Mouse (Mus musculus): ENCODE data around the gene Cpne6. TPM values are rescaled to one million over a fixed set of nuclear protein-coding genes. Genes with fewer than 3 reads are reported as not detected.

Cpne6 gene
- polyA plus RNA-seq, 1 experiment from 2014 or later: 0.40 TPM

GRCm38 (mm10) chr14:55540067-55540786 is 30.0 kb downstream of the Cpne6 start, which contains the start of gene Pck2:
Gene Pck2 (plus strand): TSS chr14:55540266.
- no peaks in the 10 kb centered on the region for H3K27me3 ChIP-seq (replicated peaks)
- ATAC-seq: peak; percentile 97
- H3K4me2 ChIP-seq (replicated peaks): peak within 1 kb of the TSS; percentile 71
- no peaks in the 10 kb centered on the region for H3K9me3 ChIP-seq
- peak within 1 kb of the TSS; percentile 90 for H3K27ac ChIP-seq
- peaks cover 17% of the 10 kb centered on the region; the same call in 1 of the 2 replicates for H3K36me3 ChIP-seq
- H3K4me3 ChIP-seq (replicated peaks): peak within 1 kb of the TSS; percentile 52
- H3K4me1 ChIP-seq (replicated peaks): peaks cover 15% of the 10 kb centered on the region
- H3K9ac ChIP-seq: peak within 1 kb of the TSS; percentile 60
- under 1% methylated on average over 32 of the region's 32 CpGs for WGBS

GRCm38 (mm10) chr14:55540787-55541321 is 30.6 kb downstream of the Cpne6 start:
- H3K4me2 ChIP-seq (replicated peaks): peak overlapping the region; percentile 71
- peaks cover 20% of the 10 kb centered on the region; the same call in 1 of the 2 replicates for H3K36me3 ChIP-seq
- peak overlapping the region; percentile 52 for H3K4me3 ChIP-seq (replicated peaks)
- H3K4me1 ChIP-seq (replicated peaks): peaks cover 15% of the 10 kb centered on the region
- no peaks in the 10 kb centered on the region for H3K27me3 ChIP-seq (replicated peaks)
- WGBS: 0% methylated on average over 10 of the region's 10 CpGs
- ATAC-seq: peak; percentile 72
- peak overlapping the region; percentile 90 for H3K27ac ChIP-seq
- no peaks in the 10 kb centered on the region for H3K9me3 ChIP-seq
- H3K9ac ChIP-seq: peak overlapping the region; percentile 60

- Histone ChIP-seq H3K9ac (no peak overlapping the region), H3K27me3 (replicated peaks) (no peaks in the 10 kb centered on the region), H3K4me3 (replicated peaks) (no peak overlapping the region), H3K36me3 (peaks cover 28% of the 10 kb centered on the region), H3K4me2 (replicated peaks) (no peak overlapping the region), H3K27ac (no peak overlapping the region), H3K9me3 (no peaks in the 10 kb centered on the region), H3K4me1 (replicated peaks) (peaks cover 15% of the 10 kb centered on the region)
- ATAC-seq: no peak
- WGBS: 94% methylated on average over 12 of the region's 12 CpGs
Measured at GRCm38 (mm10) chr14:55542268-55542667, 32.0 kb downstream of the Cpne6 start.

GRCm38 (mm10) chr14:55544334-55544733 is 34.1 kb downstream of the Cpne6 start:
- no peak for ATAC-seq
- H3K36me3 ChIP-seq: peaks cover 41% of the 10 kb centered on the region
- H3K4me2 ChIP-seq (replicated peaks): no peak overlapping the region
- H3K27ac ChIP-seq: no peak overlapping the region
- H3K9me3 ChIP-seq: no peaks in the 10 kb centered on the region
- no peaks in the 10 kb centered on the region for H3K27me3 ChIP-seq (replicated peaks)
- H3K4me3 ChIP-seq (replicated peaks): no peak overlapping the region
- no peak overlapping the region for H3K9ac ChIP-seq
- H3K4me1 ChIP-seq (replicated peaks): peaks cover 15% of the 10 kb centered on the region
- WGBS: 85% methylated on average over 9 of the region's 9 CpGs

GRCm38 (mm10) chr14:55550191-55550590 is 39.9 kb downstream of the Cpne6 start:
- WGBS: 90% methylated on average over 6 of the region's 6 CpGs
- no peak for ATAC-seq
- H3K9ac ChIP-seq: no peak overlapping the region
- peaks cover 25% of the 10 kb centered on the region for H3K36me3 ChIP-seq
- H3K9me3 ChIP-seq: no peaks in the 10 kb centered on the region
- no peaks in the 10 kb centered on the region for H3K27me3 ChIP-seq (replicated peaks)
- no peaks in the 10 kb centered on the region for H3K4me1 ChIP-seq (replicated peaks)
- no peak overlapping the region for H3K4me2 ChIP-seq (replicated peaks)
- no peak overlapping the region for H3K27ac ChIP-seq
- no peak overlapping the region for H3K4me3 ChIP-seq (replicated peaks)

- Histone ChIP-seq H3K27me3 (replicated peaks) (no peaks in the 10 kb centered on the region), H3K36me3 (peaks cover 17% of the 10 kb centered on the region), H3K27ac (no peak overlapping the region), H3K4me2 (replicated peaks) (no peak overlapping the region), H3K9ac (no peak overlapping the region), H3K4me1 (replicated peaks) (no peaks in the 10 kb centered on the region), H3K4me3 (replicated peaks) (no peak overlapping the region), H3K9me3 (no peaks in the 10 kb centered on the region)
- WGBS: 74% methylated on average over 5 of the region's 5 CpGs
- ATAC-seq: no peak
Measured at GRCm38 (mm10) chr14:55551347-55551746, 41.1 kb downstream of the Cpne6 start.

- Histone ChIP-seq H3K4me3 (replicated peaks) (no peak overlapping the region), H3K27me3 (replicated peaks) (no peaks in the 10 kb centered on the region), H3K36me3 (peaks cover 14% of the 10 kb centered on the region), H3K27ac (no peak overlapping the region), H3K4me1 (replicated peaks) (no peaks in the 10 kb centered on the region), H3K4me2 (replicated peaks) (no peak overlapping the region), H3K9ac (no peak overlapping the region), H3K9me3 (no peaks in the 10 kb centered on the region)
- no peak for ATAC-seq
- WGBS: 89% methylated on average over 8 of the region's 8 CpGs
Measured at GRCm38 (mm10) chr14:55551794-55552193, 41.5 kb downstream of the Cpne6 start.

GRCm38 (mm10) chr14:55554635-55555034 is 44.4 kb downstream of the Cpne6 start:
- Histone ChIP-seq H3K27me3 (replicated peaks) (no peaks in the 10 kb centered on the region), H3K27ac (no peak overlapping the region), H3K4me1 (replicated peaks) (no peaks in the 10 kb centered on the region), H3K9me3 (no peaks in the 10 kb centered on the region), H3K9ac (no peak overlapping the region), H3K4me3 (replicated peaks) (no peak overlapping the region), H3K36me3 (no peaks in the 10 kb centered on the region), H3K4me2 (replicated peaks) (no peak overlapping the region)
- peak; percentile 44; the same call in 1 of the 2 replicates for ATAC-seq

- no peaks in the 10 kb centered on the region for H3K9me3 ChIP-seq
- WGBS: 75% methylated on average over 3 of the region's 3 CpGs
Measured at GRCm38 (mm10) chr14:55555788-55556187, 45.5 kb downstream of the Cpne6 start.

GRCm38 (mm10) chr14:55557003-55557402 is 46.8 kb downstream of the Cpne6 start:
- H3K36me3 ChIP-seq: no peaks in the 10 kb centered on the region
- 25% methylated on average over 5 of the region's 5 CpGs for WGBS
- H3K4me2 ChIP-seq (replicated peaks): 0 out of 2 replicates have a peak overlapping the region, but pooled peaks have one; percentile 17
- peak overlapping the region; percentile 64; the same call in 1 of the 2 replicates for H3K27ac ChIP-seq
- no peak overlapping the region for H3K9ac ChIP-seq
- H3K4me3 ChIP-seq (replicated peaks): no peak overlapping the region
- peaks cover 10% of the 10 kb centered on the region for H3K4me1 ChIP-seq (replicated peaks)
- no peaks in the 10 kb centered on the region for H3K27me3 ChIP-seq (replicated peaks)
- ATAC-seq: no peak
- H3K9me3 ChIP-seq: no peaks in the 10 kb centered on the region

More at GRCm38 (mm10) chr14:55555788-55556187, 45.5 kb downstream of the Cpne6 start:
- H3K4me1 ChIP-seq (replicated peaks): no peaks in the 10 kb centered on the region
- H3K9ac ChIP-seq: no peak overlapping the region
- H3K36me3 ChIP-seq: no peaks in the 10 kb centered on the region
- no peak for ATAC-seq
- H3K4me2 ChIP-seq (replicated peaks): no peak overlapping the region
- H3K27ac ChIP-seq: no peak overlapping the region
- H3K4me3 ChIP-seq (replicated peaks): no peak overlapping the region
- H3K27me3 ChIP-seq (replicated peaks): no peaks in the 10 kb centered on the region

- no peak overlapping the region for H3K9ac ChIP-seq
- H3K4me3 ChIP-seq (replicated peaks): no peak overlapping the region
- peaks cover 13% of the 10 kb centered on the region for H3K4me1 ChIP-seq (replicated peaks)
- no peak for ATAC-seq
- no peaks in the 10 kb centered on the region for H3K9me3 ChIP-seq
- no peaks in the 10 kb centered on the region for H3K27me3 ChIP-seq (replicated peaks)
- whole genome bisulfite sequencing: 86% methylated on average over 3 of the region's 3 CpGs
- H3K4me2 ChIP-seq (replicated peaks): no peak overlapping the region
- H3K27ac ChIP-seq: 0 out of 2 replicates have a peak overlapping the region, but pooled peaks have one; percentile 64
- no peaks in the 10 kb centered on the region for H3K36me3 ChIP-seq
Measured at GRCm38 (mm10) chr14:55557587-55557986, 47.3 kb downstream of the Cpne6 start.

- H3K9ac ChIP-seq: no peak overlapping the region
- ATAC-seq: no peak
- WGBS: 52% methylated on average over 6 of the region's 6 CpGs
- no peaks in the 10 kb centered on the region for H3K9me3 ChIP-seq
- H3K36me3 ChIP-seq: no peaks in the 10 kb centered on the region
- H3K27me3 ChIP-seq (replicated peaks): no peaks in the 10 kb centered on the region
- H3K27ac ChIP-seq: peak overlapping the region; percentile 97; the same call in 1 of the 2 replicates
- H3K4me2 ChIP-seq (replicated peaks): peak overlapping the region; percentile 68
- H3K4me3 ChIP-seq (replicated peaks): no peak overlapping the region
- H3K4me1 ChIP-seq (replicated peaks): peaks cover 13% of the 10 kb centered on the region
Measured at GRCm38 (mm10) chr14:55558740-55559448, 48.6 kb downstream of the Cpne6 start.

Data from intestine, embryonic 15.5 days (tissue).